In genomic region chr2:146958398-146958911, GRCm38 (mm10) we compare ENCODE assay signal across 8 mouse cellular contexts. TPM values are rescaled to one million over a fixed set of nuclear protein-coding genes. Genes with fewer than 3 reads are reported as not detected.
DNase-seq lines count a peak whose midpoint lies in the region; ATAC-seq and TF ChIP-seq lines count a peak whose summit lies in the region.

No protein-coding gene starts in this region.

- no peaks in the 10 kb centered on the region for H3K9me3 ChIP-seq in forebrain, postnatal 0 days (ENCODE audit: low read length)

- H3K9ac ChIP-seq in forebrain, postnatal 0 days, result peak overlapping the region; percentile 46

- peak; percentile 30 for DNase-seq in right cerebral cortex, adult 18-20 months
- DNase-seq in right cerebral cortex, postnatal 14 days, result no peak
- DNase-seq in forebrain, postnatal 0 days, result peak; percentile 72
- peak; percentile 33 to 43 for DNase-seq in layer of hippocampus, postnatal 10 days (ENCODE audit: low spot score in 2 of 2)
- DNase-seq in neural tube, embryonic 10.5 days (ENCODE audit: extremely low spot score, low spot score), result peak; percentile 46
- DNase-seq in MN1 (ENCODE audit: low spot score), result no peak
- no peak for DNase-seq in adrenal gland, adult (ENCODE audit: inconsistent age in 2 of 2, low spot score in 1 of 2)
- DNase-seq in kidney, postnatal 25 days, result no peak

- no peaks in the 10 kb centered on the region for H3K4me1 ChIP-seq in forebrain, postnatal 0 days (ENCODE audit: insufficient read depth)

- TF ChIP-seq CTCF in forebrain, postnatal 0 days (IDR thresholded peaks at IDR 0.05; ENCODE audit: low read depth), result peak; percentile 25

- 4% methylated on average over 11 of the region's 11 CpGs for WGBS in forebrain, postnatal 0 days

- peak overlapping the region; percentile 70 for H3K27ac ChIP-seq in forebrain, postnatal 0 days (ENCODE audit: low read depth, low read length)

- peak overlapping the region; percentile 61 for H3K4me2 ChIP-seq in forebrain, postnatal 0 days (ENCODE audit: low read depth)

- H3K27me3 ChIP-seq in forebrain, postnatal 0 days (ENCODE audit: insufficient read depth, low read length), result peaks cover 14% of the 10 kb centered on the region

- H3K36me3 ChIP-seq in forebrain, postnatal 0 days (ENCODE audit: insufficient read depth), result no peaks in the 10 kb centered on the region

- ATAC-seq in forebrain, postnatal 0 days, result peak; percentile 91

- peak overlapping the region; percentile 43 for H3K4me3 ChIP-seq in forebrain, postnatal 0 days (ENCODE audit: low read depth, low read length)

RNA-seq across cellular contexts. Expression of gene Xrn2, which starts 54.3 kb away (rescaled TPM):
- 94.6 and 95.8 TPM in 2 replicates for total RNA-seq in forebrain, postnatal 0 days (2014; rRNA removed)
- polyA plus RNA-seq in forebrain, postnatal 0 days (2015; fragmentation: Nextera tagmentation; extraction: Ambion mirVana), result 67.8 and 78.9 TPM in 2 replicates
- total RNA-seq in layer of hippocampus, postnatal 10 days (2021), result 10 to 100 TPM; 59.4 to 68.6 TPM

Comparison
In these comparisons a context has a peak if more than half of its experiments do, and no peak if none do; other contexts are left out.
1. DNase-seq: peak in right cerebral cortex, adult 18-20 months (single experiment), forebrain, postnatal 0 days (single experiment), layer of hippocampus, postnatal 10 days (2 of 2) and neural tube, embryonic 10.5 days (single experiment); none in right cerebral cortex, postnatal 14 days (single experiment), MN1 (single experiment), adrenal gland, adult (0 of 2) and kidney, postnatal 25 days (0 of 2).